Mouse (Mus musculus) stomach, embryonic 15.5 days (tissue): ENCODE measurements around the gene Pygb. TPM values are rescaled to one million over a fixed set of nuclear protein-coding genes. Genes with fewer than 3 reads are reported as not detected.

Experiments
- polyA plus RNA-seq: library from polyadenylated mRNA; unstranded; fragments of >200 nt; fragmentation: Nextera tagmentation; extraction: Ambion mirVana; gene quantifications from 2 replicates; pipeline ENCODE4 v1.2.1, GENCODE M21; 2015

Gene Pygb
- polyA plus RNA-seq, 1 experiment from 2014 or later: 97.5 TPM

Other genes with a start within 250 kb of the Pygb start
- gene Cst7, start 216.3 kb upstream of the Pygb start, polyA plus RNA-seq: 0.89 and 1.2 TPM in 2 replicates
- gene Apmap, start 178.2 kb upstream of the Pygb start, polyA plus RNA-seq: 40.1 and 40.5 TPM in 2 replicates
- 27.8 and 30.9 TPM in 2 replicates for gene Acss1, start 118.2 kb upstream of the Pygb start, polyA plus RNA-seq
- gene Vsx1, start 97.4 kb upstream of the Pygb start, polyA plus RNA-seq: not detected in 2 replicates
- 27.3 and 31.1 TPM in 2 replicates for gene Entpd6, start 37.7 kb upstream of the Pygb start, polyA plus RNA-seq
- gene Abhd12, start 118.0 kb downstream of the Pygb start, polyA plus RNA-seq: 58.3 and 58.7 TPM in 2 replicates
- 33.3 and 35.6 TPM in 2 replicates for gene Gins1, start 118.7 kb downstream of the Pygb start, polyA plus RNA-seq